Mouse (Mus musculus) heart, adult 2 months (tissue): Measurements from ENCODE around the gene Plekhg4. TPM values are rescaled to one million over a fixed set of nuclear protein-coding genes. Genes with fewer than 3 reads are reported as not detected.

Experiments used
- DNase-seq, 2 experiments: peaks; one replicate each; pipeline ENCODE4 v3.0.0; 2021
- H3K27ac ChIP-seq: fragments of 200-600 bp; 2 replicates; pipeline ENCODE4 v1.8.1; 2022
- H3K27me3 ChIP-seq: fragments of 200-500 bp; 2 replicates; pipeline ENCODE4 v1.6.1; 2012; ENCODE audit warnings: mild to moderate bottlenecking, low read length, inconsistent platforms, mixed read lengths; ENCODE audit not compliant: control insufficient read depth, insufficient read depth
- H3K36me3 ChIP-seq: fragments of 200-500 bp; 2 replicates; pipeline ENCODE4 v1.6.1; 2012; ENCODE audit warnings: low read length, inconsistent platforms; ENCODE audit not compliant: control insufficient read depth, insufficient read depth
- H3K4me1 ChIP-seq: fragments of 200-500 bp; 2 replicates; pipeline ENCODE4 v1.6.1; 2011; ENCODE audit warnings: low read length; ENCODE audit not compliant: control insufficient read depth, insufficient read depth
- H3K4me3 ChIP-seq: fragments of 200-600 bp; 2 replicates; pipeline ENCODE4 v1.8.1; 2022
- H3K79me2 ChIP-seq: fragments of 200-500 bp; replicated peaks from 2 replicates; pipeline ENCODE4 v1.6.1; 2012; ENCODE audit warnings: mild to moderate bottlenecking, inconsistent platforms, low read length, moderate library complexity, mixed read lengths; ENCODE audit not compliant: control insufficient read depth, insufficient read depth
- H3K9ac ChIP-seq: fragments of 200-500 bp; 2 replicates; pipeline ENCODE4 v1.6.1; 2012; ENCODE audit warnings: low read depth, mild to moderate bottlenecking, control low read depth, inconsistent platforms, low read length, mixed read lengths
- CTCF ChIP-seq: fragments of 200-600 bp; IDR thresholded peaks from 2 replicates; pipeline ENCODE4 v1.8.1; 2022; ENCODE audit warnings: antibody characterized with exemption, mild to moderate bottlenecking, moderate library complexity
- EP300 ChIP-seq: fragments of 200-500 bp; IDR thresholded peaks from 2 replicates; pipeline ENCODE4 v1.6.1; 2011; ENCODE audit warnings: low read depth, low read length, control low read depth; ENCODE audit not compliant: insufficient read depth
- POLR2A ChIP-seq: fragments of 200-500 bp; IDR thresholded peaks from 2 replicates; pipeline ENCODE4 v1.6.1; 2011; ENCODE audit warnings: mild to moderate bottlenecking, low read depth, low read length, control low read depth; ENCODE audit not compliant: insufficient read depth
- WGBS: fragments of 180-500 bp; shearing (Covaris S2); methylation state at CpG from one replicate; pipeline ENCODE4 v1.1.7; 2018; 5-methylcytosine and 5-hydroxymethylcytosine counted together
- intact Hi-C: fragments of 180-260 bp; cut with DNase I; formaldehyde crosslinking; loops from one replicate; pipeline ENCODE4 v1.15.1; 2025
- long read RNA-seq: library from polyadenylated mRNA; stranded (forward); transcript quantifications from one replicate; pipeline ENCODE4 v2.0.0, GENCODE M21; 2021
- polyA plus RNA-seq: library from polyadenylated mRNA; depleted of rRNA; stranded (reverse); fragments of >200 nt; gene quantifications from 2 replicates; pipeline ENCODE4 v1.2.3, GENCODE M21; 2012; rRNA removed
- total RNA-seq, 2 experiments: library from RNA; stranded (reverse); gene quantifications; 2 replicates each; pipeline ENCODE4 v1.2.3; 2021

Gene Plekhg4
- total RNA-seq (under 1 TPM in 1 of 2 experiments, not detected in 1; 0.10 TPM), polyA plus RNA-seq (0.20 and 0.29 TPM in 2 replicates)
- long read RNA-seq, result 0 reads

DNA sequence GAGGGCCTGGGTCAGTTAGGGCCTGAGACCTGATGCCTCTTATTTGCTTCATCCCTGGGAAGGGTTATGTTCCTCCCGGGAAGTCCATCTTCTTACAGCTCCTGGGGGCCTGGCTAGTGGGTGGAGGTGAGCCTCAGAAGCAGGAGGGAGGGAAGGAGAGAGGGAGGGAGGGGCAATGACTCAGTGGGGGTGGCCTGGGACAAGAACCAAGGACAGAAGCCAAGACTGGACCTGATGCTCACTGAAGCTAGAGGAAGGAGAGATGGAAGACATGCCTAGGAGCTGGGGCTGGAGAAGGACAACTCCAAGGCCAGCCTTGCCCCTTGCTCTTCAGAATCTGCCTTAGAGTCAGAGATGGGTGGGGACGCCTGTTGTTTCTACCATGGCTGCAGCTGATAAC lies at the start of gene Plekhg4:
Plekhg4 (plus strand) TSS at position 243 of the 400 bp plus-strand sequence.
- TF ChIP-seq CTCF, result no peak
- no peak for TF ChIP-seq EP300
- TF ChIP-seq POLR2A, result no peak
- intact Hi-C loops, result no loop called here
- no peak within 1 kb of the TSS for H3K27ac ChIP-seq
- no peaks in the 10 kb centered on the region; the same call in 1 of the 2 replicates for H3K27me3 ChIP-seq
- no peaks in the 10 kb centered on the region for H3K79me2 ChIP-seq
- no peak within 1 kb of the TSS for H3K4me3 ChIP-seq
- WGBS, result 59% methylated on average over 2 of the region's 2 CpGs
- H3K36me3 ChIP-seq, result no peaks in the 10 kb centered on the region
- H3K4me1 ChIP-seq, result no peaks in the 10 kb centered on the region
- H3K9ac ChIP-seq, result no peak within 1 kb of the TSS
- DNase-seq, result no peak

DNA sequence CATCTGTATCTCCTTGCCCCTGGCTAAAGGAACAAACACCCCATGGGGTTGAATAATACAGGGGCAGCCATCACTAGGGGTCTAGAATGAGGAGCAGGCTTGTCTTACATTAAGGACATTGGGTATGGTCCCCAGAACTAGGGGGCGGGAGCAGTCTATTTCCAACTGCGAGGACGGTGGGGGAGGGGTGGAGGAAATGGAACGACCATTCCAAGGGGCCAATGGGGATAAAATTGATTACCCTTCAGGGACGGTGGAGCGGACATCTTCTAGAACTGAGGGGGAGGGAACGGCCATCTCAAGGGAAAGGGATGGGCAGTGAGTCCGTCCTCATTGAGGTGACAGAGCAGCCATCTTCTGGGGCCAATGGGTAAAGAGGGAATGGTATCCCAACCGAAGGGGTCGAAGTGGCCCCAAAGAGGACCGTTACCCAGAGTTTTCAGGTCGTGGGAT lies 47.4 kb upstream of the Plekhg4 start:
- Histone ChIP-seq H3K27me3 (no peaks in the 10 kb centered on the region), H3K79me2 (no peaks in the 10 kb centered on the region), H3K4me3 (peak overlapping the region; percentile 90), H3K4me1 (peaks cover 8% of the 10 kb centered on the region), H3K27ac (peak overlapping the region; percentile 93), H3K9ac (peak overlapping the region; percentile 77), H3K36me3 (no peaks in the 10 kb centered on the region)
- TF ChIP-seq POLR2A (no peak), CTCF (no peak), EP300 (no peak)
- intact Hi-C loops, result loop anchor here (1.0 to 2.0 kb wide), 2 partner anchors 21 to 28 kb away; partner anchors contain the start of genes E2f4 and Fhod1
- no peak for DNase-seq
- WGBS, result 1% methylated on average over 12 of the region's 12 CpGs

- DNase-seq, result peak; percentile 96 to 98
- intact Hi-C loops, result loop anchor here (1.0 to 2.0 kb wide), 2 partner anchors 21 to 29 kb away; partner anchors contain the start of genes E2f4 and Fhod1
- Histone ChIP-seq H3K9ac (peak within 1 kb of the TSS; percentile 77), H3K79me2 (no peaks in the 10 kb centered on the region), H3K4me1 (peaks cover 8% of the 10 kb centered on the region), H3K27me3 (no peaks in the 10 kb centered on the region), H3K4me3 (peak within 1 kb of the TSS; percentile 90), H3K36me3 (no peaks in the 10 kb centered on the region), H3K27ac (peak within 1 kb of the TSS; percentile 93)
- 1% methylated on average over 36 of the region's 36 CpGs for WGBS
- TF ChIP-seq EP300 (peak; percentile 62), CTCF (peak; percentile 62), POLR2A (peak; percentile 95)
Measured at GRCm38 (mm10) chr8:105326141-105326672, 46.9 kb upstream of the Plekhg4 start, which contains the start of the genes Lrrc29 and Tmem208. Lrrc29 (minus strand) TSS chr8:105326278. Tmem208 (plus strand) TSS chr8:105326354.

DNA sequence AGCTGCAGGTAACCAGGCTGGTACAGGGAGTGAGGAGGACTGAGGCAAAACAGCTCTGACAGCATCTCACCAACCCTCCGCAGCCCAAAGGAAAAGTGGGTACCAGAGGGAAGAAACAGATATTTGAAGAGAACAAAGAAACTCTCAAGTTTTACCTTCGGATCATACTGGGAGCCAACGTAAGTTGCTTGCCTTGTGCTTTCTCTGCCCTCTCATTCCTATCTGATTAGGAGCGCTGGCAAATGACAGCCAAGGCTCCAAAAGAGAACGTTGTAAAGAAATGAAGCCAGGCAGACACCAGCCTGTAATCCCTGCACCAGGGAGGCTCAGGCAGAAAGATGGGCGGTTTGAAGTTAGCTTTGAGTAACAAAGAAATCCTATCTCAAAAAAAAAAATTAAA lies 46.1 kb upstream of the Plekhg4 start:
- intact Hi-C loops, result loop anchor here (1.0 to 2.0 kb wide), 2 partner anchors 20 to 30 kb away; partner anchors contain the start of genes E2f4 and Fhod1
- H3K79me2 ChIP-seq, result no peaks in the 10 kb centered on the region
- no peak for TF ChIP-seq CTCF
- TF ChIP-seq POLR2A, result no peak
- no peak for TF ChIP-seq EP300
- H3K27ac ChIP-seq, result peak overlapping the region; percentile 93
- no peaks in the 10 kb centered on the region for H3K27me3 ChIP-seq
- DNase-seq, result no peak
- H3K36me3 ChIP-seq, result no peaks in the 10 kb centered on the region
- peak overlapping the region; percentile 90 for H3K4me3 ChIP-seq
- H3K4me1 ChIP-seq, result peaks cover 8% of the 10 kb centered on the region
- WGBS, result 21% methylated on average over 6 of the region's 6 CpGs
- H3K9ac ChIP-seq, result peak overlapping the region; percentile 63

DNA sequence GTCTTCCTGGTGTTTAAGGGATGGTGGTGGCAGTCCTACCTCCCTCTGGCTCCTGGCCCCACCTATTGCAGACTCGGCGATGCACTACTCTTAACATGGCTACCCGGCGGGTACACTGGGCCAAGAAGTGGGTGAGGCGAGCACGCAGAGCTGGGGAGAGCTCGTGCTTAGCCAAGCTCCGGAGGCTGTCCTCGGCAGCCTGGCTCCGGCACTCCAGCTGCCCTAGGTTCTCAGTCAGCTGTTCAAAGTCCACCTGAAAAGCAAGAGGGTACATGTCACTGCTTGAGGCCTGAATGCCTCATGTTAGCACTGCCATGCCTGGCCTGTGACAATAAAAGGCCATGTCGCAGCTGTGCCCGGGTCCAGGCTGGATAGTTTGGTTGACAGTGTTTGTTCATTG lies 42.7 kb upstream of the Plekhg4 start:
- H3K27me3 ChIP-seq, result no peaks in the 10 kb centered on the region
- peaks cover 8% of the 10 kb centered on the region for H3K4me1 ChIP-seq
- H3K4me3 ChIP-seq, result no peak overlapping the region
- intact Hi-C loops, result no loop called here
- WGBS, result 93% methylated on average over 12 of the region's 12 CpGs
- no peaks in the 10 kb centered on the region for H3K79me2 ChIP-seq
- no peak for DNase-seq
- H3K9ac ChIP-seq, result no peak overlapping the region
- TF ChIP-seq POLR2A, result no peak
- TF ChIP-seq CTCF, result no peak
- no peak for TF ChIP-seq EP300
- H3K36me3 ChIP-seq, result no peaks in the 10 kb centered on the region
- H3K27ac ChIP-seq, result no peak overlapping the region

DNA sequence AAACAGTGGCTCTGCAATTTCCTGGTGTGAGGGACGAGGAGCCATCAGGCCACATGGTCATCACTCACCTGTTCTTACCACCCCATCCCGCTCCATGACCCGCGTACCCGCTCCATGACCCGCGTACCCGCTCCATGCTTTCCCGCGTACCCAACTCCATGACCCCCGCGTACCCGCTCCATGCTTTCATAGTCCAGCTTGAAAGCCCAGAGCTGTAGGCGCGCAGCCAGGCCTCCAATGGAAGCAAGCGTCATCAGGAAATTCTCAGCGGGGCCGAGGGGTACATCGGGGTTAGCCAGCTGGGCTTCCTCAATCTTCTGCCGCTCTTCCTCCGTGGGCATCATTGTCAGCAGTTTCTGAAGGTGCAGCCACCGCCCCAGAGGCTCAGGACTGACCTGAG lies 41.6 kb upstream of the Plekhg4 start:
- Histone ChIP-seq H3K27ac (no peak overlapping the region), H3K4me3 (no peak overlapping the region), H3K4me1 (peaks cover 6% of the 10 kb centered on the region), H3K79me2 (no peaks in the 10 kb centered on the region), H3K9ac (no peak overlapping the region), H3K27me3 (no peaks in the 10 kb centered on the region), H3K36me3 (no peaks in the 10 kb centered on the region)
- WGBS, result 91% methylated on average over 22 of the region's 22 CpGs
- TF ChIP-seq CTCF, result no peak
- no peak for TF ChIP-seq EP300
- TF ChIP-seq POLR2A, result no peak
- intact Hi-C loops, result no loop called here
- DNase-seq, result no peak
